Mouse (Mus musculus) thymus, postnatal 0 days (tissue): ENCODE data around the gene Gm8773. TPM values are rescaled to one million over a fixed set of nuclear protein-coding genes. Genes with fewer than 3 reads are reported as not detected.

ENCODE experiments used
- DNase-seq: peaks from one replicate; pipeline ENCODE4 v3.0.0-alpha.2; 2015; ENCODE audit warnings: low spot score
- polyA plus RNA-seq: library from polyadenylated mRNA; unstranded; fragments of >200 nt; fragmentation: Nextera tagmentation; extraction: Ambion mirVana; gene quantifications from 2 replicates; pipeline ENCODE4 v1.2.1, GENCODE M21; 2015

The Gm8773 gene
- 0.45 and 0.70 TPM in 2 replicates for polyA plus RNA-seq

GRCm38 (mm10) chr5:5573749-5574317 lies at the start of gene Gm8773:
TSS of gene Gm8773 (plus strand) at chr5:5573799.
- no peak for DNase-seq

DNA sequence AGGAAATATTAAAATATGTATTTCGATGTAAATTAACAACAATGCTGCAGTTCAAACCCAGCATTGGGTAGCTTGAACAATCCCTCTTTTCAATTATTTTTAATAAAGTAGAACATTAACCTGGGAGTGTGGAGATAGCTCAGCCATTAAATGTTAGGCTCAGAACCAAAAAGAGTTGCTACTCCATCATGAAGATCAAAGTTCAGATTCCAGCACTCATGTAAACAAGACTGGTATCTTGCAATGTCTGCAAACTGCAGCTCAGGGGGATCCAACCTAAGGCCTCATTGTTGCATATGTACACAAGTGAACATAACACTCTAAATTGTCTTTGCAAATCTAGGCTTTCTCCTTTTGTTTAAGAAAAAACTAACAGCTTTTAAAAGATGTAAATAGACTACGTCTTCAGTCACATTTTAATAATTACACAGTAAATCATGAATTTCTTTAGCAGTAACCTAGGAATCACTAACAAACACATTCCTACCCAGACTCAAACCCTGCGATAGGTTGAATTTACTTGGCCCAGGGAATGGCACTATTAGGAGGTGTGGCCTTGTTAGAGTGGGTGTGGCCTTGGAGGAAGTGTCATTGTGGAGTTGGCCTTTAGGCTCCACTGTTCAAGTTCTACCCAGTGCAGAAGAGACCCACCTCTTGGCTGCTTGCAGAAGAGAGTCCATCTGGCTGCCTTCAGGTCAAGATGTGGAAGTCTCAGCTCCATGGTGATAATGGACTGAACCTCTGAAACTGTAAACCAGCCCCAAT lies 39.8 kb upstream of the Gm8773 start:
- DNase-seq = no peak

- no peak for DNase-seq
Observed at GRCm38 (mm10) chr5:5536131-5536530, 37.5 kb upstream of the Gm8773 start.

DNA sequence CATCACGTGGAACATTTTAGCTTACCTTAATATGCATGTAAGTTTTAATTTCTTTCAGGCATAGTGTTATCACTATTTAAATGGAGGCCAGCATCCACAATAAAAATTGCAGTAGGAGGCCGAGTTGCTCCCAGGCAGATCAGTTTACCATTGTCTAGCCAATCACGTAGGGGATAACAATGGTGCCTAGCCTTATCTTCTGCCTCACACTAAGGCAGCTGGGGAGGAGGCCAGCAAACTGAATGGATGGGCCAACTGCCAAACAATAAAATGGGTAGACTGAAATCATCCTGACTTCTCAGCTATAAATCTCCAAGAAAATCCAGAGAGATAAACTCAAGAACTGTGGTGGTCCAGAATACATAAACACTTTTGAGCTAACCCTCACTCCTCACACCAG lies 33.8 kb upstream of the Gm8773 start:
- no peak for DNase-seq

DNA sequence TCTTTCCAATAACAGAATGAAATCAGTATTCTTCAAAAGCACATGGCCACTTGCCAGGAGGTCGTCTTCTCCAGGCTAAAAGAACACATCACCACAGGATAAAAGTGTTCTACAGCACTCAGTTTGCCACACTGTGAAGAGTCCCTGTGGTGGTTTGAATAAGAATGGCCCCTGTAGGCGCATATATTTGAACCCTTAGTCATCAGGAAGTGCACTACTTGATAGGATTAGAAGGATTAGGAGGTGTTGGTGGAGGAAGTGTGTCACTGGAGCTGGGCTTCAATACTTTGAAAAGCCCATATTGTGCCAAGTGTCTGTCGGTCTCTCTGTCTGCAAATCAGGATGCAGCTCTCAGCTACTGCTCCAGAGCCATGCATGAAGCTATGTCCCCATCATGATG lies 33.2 kb upstream of the Gm8773 start:
- DNase-seq = no peak

GRCm38 (mm10) chr5:5551110-5551509 lies 22.5 kb upstream of the Gm8773 start:
- no peak for DNase-seq

- DNase-seq = peak; percentile 91
Observed at GRCm38 (mm10) chr5:5559079-5559740, 14.4 kb upstream of the Gm8773 start, which contains the start of gene Gtpbp10. TSS of gene Gtpbp10 (minus strand) at chr5:5559538.

- no peak for DNase-seq
Observed at GRCm38 (mm10) chr5:5559798-5560197, 13.8 kb upstream of the Gm8773 start.

- DNase-seq = no peak
Observed at GRCm38 (mm10) chr5:5561041-5561706, 12.4 kb upstream of the Gm8773 start.

- no peak for DNase-seq
Observed at GRCm38 (mm10) chr5:5562435-5562834, 11.2 kb upstream of the Gm8773 start.

GRCm38 (mm10) chr5:5587686-5588085 lies 14.1 kb downstream of the Gm8773 start:
- no peak for DNase-seq

DNA sequence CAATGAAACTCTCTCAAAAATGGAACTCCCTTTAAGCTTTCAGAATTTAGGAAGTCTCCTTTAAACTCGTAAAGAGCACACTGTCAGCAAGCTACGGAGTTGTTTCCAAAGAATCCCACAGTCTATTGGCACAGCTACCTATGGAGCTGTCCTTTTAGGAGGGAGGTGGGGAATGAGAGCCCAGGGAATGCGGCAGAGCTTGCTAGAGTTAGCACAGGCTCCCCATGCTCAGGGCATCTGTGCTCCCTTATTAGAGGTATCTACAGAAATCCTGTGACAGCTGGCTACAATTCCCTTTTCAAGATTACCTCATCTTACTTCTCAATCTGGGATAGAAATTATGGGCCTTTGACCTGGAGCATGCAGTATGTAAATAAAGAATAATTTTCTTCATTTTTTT lies 36.9 kb downstream of the Gm8773 start:
- DNase-seq = no peak

- DNase-seq = no peak
Observed at GRCm38 (mm10) chr5:5618329-5618728, 44.7 kb downstream of the Gm8773 start.

DNA sequence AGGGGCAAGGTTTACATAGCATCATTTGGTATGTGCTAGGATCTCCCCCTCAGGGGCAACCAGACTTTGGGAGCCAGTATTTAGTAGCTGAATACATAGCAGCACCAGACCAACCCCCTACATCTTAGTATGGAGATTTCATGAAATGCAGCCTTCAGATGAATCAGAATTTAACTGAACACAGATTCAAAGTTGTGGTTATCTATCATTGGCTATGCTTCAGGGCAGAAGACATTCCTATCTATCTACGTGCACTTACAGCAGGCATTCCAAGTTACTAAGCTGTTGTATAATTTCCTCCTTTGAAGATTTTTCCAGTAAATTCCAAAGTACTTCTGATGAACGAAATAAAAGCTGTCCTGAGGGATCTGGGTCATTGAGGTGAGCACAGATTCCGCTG lies 51.9 kb downstream of the Gm8773 start:
- DNase-seq = no peak

Other genes with a start within 250 kb of the Gm8773 start
- 1.7 and 2.1 TPM in 2 replicates for gene Cdk14, start 153.5 kb upstream of the Gm8773 start, polyA plus RNA-seq
- not detected in 2 replicates for gene 1700015F17Rik, start 94.7 kb upstream of the Gm8773 start, polyA plus RNA-seq
- 2.3 and 2.8 TPM in 2 replicates for gene Cldn12, start 58.8 kb upstream of the Gm8773 start, polyA plus RNA-seq
- 14.4 and 16.0 TPM in 2 replicates for gene Gtpbp10, start 14.3 kb upstream of the Gm8773 start, polyA plus RNA-seq
- gene Cfap69, start 90.4 kb downstream of the Gm8773 start, polyA plus RNA-seq = 0.27 and 0.85 TPM in 2 replicates
- 0.49 and 0.57 TPM in 2 replicates for gene Steap2, start 120.8 kb downstream of the Gm8773 start, polyA plus RNA-seq
- gene Steap1, start 175.5 kb downstream of the Gm8773 start, polyA plus RNA-seq = 0.73 and 0.77 TPM in 2 replicates